Mouse (Mus musculus) c-Kit-positive CD71-positive TER-119-negative erythroid progenitor cells, embryonic 14.5 days (primary cell): ENCODE measurements around the gene Degs1.

Source experiments
- DNase-seq: peaks from one replicate; pipeline ENCODE4 v3.0.0-alpha.2; 2013; ENCODE audit warnings: low read depth

Degs1 gene

GRCm38 (mm10) chr1:182280577-182280976 lies 2.0 kb downstream of the Degs1 start:
- DNase-seq, result no peak

GRCm38 (mm10) chr1:182280046-182280445 lies 2.6 kb downstream of the Degs1 start:
- DNase-seq, result no peak

- no peak for DNase-seq
Observed at GRCm38 (mm10) chr1:182279436-182279835, 3.2 kb downstream of the Degs1 start.

- no peak for DNase-seq
Observed at GRCm38 (mm10) chr1:182275109-182275508, 7.5 kb downstream of the Degs1 start.

- no peak for DNase-seq
Observed at GRCm38 (mm10) chr1:182271632-182272031, 11.0 kb downstream of the Degs1 start.

DNA sequence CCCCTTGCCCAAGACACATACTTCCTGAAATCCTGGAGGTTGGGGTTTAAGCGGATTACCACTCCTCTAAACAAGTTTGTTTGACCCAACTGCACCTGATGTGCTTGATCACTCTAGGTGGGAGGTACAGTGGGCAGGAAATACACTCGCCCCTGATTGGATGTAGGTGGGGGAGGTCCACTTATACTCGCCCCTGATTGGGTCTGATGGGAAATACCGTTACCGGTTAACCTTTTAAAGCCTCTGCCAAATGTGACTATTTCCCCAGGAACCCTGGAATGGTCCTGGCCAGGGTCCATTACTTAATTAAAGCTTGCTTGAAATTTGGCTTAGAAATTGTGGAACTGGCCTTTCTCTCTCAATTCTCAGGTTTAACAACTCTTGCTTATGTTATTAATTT lies 11.5 kb downstream of the Degs1 start:
- no peak for DNase-seq

DNA sequence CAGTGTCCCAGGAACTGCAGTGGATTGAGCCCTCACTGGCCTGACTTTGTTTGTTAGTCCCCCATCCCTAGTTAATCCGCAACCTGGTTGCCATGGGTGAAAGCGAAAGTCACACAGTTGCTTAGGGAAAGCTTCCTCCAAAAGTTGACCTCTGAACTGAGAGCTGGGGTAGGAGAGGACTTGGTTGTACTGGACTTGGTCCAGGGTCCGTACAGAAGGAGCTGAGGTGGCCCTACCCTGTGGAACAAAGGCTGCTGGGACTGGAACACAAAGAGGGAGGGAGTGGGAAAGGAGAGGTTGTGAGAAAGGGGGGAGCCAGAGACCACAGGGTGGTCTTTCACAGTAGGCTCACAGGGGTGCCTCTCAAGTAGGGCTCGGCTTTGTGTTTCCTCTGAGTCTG lies 14.3 kb downstream of the Degs1 start:
- no peak for DNase-seq

DNA sequence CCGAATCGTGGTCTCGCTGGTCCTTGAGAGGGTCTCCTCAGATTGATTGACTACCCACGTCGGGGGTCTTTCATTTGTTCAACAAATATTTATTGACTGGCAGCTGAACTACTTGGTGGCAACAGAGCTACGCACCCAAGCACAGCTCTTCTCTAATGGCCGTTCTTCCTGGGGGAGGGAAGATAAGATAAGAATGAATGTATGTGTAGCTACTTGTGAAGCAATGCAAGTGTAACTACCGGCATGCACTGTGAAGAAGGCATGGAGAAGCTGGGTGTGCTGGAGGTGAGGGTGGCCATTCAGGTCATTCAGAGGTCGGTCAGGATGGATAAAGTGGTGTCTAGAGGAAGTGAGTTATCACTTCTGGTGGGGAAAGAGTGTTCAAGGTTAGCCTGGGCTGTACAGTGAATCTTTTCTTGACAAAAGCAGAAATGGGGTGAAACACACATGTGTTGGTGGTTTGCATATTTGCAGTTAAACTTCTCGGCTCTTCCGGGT lies 16.5 kb downstream of the Degs1 start:
- DNase-seq, result no peak

GRCm38 (mm10) chr1:182256041-182256680 lies 26.4 kb downstream of the Degs1 start:
- no peak for DNase-seq

DNA sequence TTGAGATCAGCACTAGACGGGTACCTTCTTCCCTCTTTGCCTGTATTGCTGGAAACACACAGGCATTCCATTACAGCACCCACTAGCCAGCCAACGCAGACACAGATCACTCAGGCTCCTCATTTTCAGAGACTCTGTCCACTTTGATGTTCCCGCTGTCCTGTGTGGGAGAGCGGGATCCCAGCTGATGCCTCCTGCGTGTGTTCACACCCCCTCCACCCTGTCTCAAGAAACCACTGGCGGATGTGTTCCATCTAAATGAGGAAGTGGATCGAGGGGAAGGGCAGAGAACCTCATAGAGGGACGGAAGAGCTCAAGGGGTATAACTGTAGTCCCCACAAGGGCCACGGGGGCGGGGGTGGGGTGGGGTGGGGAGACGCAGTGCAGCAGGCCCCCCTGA lies 27.6 kb downstream of the Degs1 start:
- DNase-seq, result no peak

DNA sequence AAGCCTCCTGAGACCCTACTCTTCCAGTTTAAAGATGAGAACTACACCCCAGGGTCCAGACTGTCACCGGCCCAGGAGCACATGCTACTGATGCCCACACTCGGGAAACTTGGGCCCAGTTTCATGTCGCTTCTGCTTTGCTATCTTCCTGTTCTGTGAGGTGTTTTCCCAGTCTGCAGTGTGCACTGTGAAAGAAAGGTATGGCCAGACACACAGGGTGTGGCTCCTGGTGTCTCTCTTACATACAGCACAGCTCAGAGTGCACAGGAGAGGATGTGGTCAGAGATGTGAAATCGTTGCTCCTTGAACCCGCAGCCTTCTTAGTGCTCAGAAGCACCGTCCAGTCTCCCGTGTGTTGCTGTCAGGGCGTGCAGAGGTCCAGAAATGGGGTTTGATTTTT lies 28.0 kb downstream of the Degs1 start:
- no peak for DNase-seq

DNA sequence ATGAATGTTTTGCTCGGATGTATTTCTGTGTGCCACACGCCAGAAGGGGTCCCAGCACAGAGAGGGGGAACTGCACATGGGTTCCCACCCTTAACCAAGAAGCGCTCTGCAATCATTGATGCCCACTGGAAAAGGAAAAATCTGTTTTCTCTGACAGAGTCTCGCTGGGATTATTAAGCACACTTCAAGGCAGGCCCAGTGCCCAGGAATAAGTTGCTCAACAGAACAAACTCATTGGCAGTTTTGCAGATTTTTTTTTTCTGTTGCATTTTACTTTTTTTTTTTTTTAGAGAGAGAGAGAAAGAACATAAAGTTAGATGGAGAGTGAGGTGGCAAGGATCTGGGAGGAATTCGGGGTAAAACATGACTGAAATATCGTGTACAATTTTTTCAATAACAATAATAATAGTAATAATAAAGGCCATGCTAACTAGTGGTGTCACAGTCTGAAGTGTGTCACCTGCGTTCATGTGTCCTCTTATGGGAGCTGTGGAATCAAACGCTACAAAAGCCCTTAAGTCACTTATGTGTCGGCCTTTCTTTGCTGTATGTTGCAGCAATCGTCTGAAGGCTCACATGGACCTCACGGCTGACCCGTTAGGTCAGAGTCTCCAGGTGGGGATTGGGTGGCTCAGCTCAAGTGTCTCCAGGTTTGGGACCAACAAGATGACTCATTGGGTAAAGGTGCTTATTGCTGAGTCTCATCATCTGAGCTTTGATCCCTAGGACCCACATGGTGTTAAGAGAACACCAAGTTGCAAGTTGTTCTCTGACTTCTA lies 28.7 kb downstream of the Degs1 start:
- DNase-seq, result no peak

DNA sequence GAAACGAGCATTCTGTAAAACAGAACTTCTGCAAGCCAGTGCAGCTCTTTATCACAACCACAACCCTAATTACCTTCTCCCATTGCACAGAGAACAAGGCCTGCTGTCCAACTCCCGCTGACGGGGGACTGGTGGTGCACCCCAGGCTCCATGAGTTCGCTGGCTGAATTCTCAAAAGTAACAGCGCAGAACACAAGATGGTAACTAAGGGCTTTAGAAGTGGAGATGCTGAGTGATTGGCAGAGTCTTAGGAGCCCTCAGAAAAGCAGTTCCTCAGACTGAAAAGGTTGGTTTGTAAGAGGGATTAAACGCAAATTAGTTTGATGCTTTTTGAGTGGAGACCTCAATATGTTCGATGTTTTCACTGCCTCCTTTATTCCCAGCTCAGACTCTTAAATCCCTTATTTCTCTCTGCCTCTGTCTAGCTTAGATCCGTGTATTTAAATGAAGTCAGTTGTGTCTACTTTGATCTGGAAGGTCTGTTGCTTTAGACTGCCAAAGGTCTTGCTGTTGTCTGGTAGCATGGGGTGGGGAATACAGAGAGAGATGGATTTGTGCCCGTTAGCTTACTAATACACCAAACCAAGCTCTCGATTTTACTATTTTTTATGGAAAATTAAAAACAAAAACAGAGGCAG lies 30.0 kb downstream of the Degs1 start:
- DNase-seq, result no peak

DNA sequence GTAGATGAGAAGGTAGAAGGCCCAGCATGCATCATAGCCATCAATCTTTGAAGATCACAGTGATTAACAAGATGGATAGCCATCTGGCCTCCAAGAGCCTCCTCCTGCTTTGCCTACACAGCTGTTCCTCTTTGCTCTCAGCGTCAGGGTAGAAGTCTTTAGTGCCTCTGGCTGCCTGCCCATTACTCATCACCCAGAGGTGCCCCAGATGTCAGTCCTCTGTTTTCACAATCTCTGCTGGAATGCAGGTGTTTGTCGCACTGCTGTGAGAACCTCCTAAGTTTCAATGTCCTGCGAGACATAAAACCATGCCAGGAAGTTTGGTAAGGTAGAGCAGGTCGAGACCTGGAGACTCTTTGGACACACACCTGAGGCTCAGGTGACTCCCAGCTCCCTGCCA lies 31.9 kb downstream of the Degs1 start:
- no peak for DNase-seq

DNA sequence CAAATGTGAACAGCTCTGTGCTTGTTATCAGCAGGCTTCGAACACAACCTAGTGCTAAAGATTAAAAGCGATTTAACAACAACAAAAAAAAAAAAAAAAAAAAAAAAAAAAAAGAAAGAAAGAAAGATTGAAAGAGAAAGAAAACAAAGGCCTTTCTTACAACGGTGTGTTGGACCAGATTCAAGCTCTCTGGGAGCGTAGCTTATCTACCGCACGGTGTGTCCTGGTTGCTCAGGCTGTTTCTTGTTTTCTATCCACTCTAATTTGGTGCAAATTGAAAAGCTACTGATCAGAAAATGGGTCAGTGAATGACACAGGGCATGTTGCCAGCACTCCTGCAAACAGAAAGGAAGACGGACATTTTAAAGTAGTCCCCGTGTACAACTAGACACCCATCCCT lies 33.3 kb downstream of the Degs1 start:
- DNase-seq, result no peak

GRCm38 (mm10) chr1:182245003-182245402 lies 37.6 kb downstream of the Degs1 start:
- no peak for DNase-seq

DNA sequence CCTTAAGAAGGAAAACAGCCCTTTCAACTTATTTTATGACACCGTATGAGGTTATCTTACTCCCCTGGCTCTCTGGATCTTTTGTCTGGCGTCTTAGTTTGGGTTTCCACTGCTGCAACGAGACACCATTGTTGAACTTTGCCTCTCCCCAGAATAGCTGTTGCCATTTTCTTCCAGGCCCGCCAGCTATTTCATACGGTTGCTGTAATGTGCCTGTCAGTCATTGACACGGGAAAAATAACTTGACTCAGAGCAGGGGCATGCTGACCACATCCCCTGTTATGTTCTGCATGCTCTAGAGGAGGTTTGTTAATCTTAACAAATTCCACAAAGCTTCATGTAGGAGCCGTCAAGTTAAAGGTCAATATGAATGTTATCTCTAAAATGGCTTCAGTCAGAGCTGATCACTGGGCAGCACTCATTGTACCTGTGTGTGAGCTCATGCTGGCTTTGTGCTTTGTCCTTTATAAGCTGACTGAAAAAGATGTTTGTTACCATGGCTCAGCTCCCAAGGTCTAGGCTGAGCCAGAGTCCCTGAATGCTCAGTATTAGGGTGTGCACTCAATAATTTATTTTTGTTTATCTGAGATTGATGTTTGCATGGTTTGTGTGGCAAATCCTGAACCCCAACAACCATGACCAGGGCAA lies 44.4 kb downstream of the Degs1 start:
- DNase-seq, result no peak

- no peak for DNase-seq
Observed at GRCm38 (mm10) chr1:182237386-182237785, 45.2 kb downstream of the Degs1 start.

DNA sequence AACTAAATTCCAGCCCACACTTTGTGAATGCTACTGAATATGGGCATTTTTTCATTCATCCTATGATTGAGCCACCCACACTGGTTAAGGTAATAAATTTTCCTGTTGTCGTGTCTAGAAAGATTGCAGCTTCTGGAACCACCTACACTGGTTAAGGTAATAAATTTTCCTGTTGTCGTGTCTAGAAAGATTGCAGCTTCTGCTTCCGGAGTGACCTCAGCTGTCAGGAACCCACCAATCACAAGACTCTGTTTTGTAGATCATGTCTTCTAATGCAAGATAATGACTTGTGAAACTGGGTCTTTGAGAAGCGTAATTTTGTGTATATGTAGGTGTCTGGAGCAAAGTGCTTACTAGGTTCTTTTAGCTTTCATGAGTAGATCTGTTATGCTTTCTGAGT lies 47.4 kb downstream of the Degs1 start:
- no peak for DNase-seq

DNA sequence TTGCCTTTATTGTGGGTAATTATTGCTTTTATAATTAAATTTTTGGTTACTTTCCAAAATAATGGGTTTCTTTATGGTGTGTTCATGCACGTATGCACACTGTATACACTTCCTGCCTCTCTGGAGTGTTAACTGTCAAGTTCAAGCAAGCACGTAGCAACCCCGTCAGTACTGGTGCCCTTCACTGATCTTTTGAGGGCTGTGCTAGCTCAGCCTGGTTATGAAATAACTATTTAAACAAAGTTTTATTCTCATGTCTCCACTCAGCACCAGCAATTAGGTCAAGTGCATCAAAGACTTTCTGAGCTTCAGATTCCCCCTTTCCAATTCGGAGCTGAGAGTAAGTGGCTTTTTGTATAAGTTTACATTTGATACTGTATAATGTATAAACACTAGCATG lies 53.2 kb downstream of the Degs1 start:
- no peak for DNase-seq

GRCm38 (mm10) chr1:182227141-182227963 lies 55.3 kb downstream of the Degs1 start:
- no peak for DNase-seq

DNA sequence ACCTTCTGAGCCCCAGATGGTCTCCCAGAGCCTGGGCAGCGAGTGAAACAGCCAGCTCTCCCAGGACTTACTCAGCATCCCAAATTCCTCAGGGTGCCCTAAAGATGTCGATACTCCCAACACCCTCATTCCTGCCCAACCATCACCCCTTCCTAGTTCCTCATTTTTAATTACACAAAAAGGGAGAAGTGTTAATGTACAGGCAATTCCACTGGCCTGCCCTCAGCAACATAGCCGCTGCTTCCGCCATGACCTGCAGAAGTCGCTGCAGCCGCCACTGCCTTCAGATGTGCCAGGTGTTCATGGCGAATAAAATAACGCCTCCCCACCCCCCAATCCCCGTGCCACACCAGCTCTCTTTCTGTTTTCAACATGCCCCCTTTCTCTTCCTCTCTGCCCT lies 56.3 kb downstream of the Degs1 start:
- no peak for DNase-seq
